Mouse (Mus musculus): ENCODE results near the gene Bbs9.

Bbs9 gene

GRCm38 (mm10) chr9:22916808-22917207 is 441.3 kb downstream of the Bbs9 start:
- no peak for DNase-seq

DNA sequence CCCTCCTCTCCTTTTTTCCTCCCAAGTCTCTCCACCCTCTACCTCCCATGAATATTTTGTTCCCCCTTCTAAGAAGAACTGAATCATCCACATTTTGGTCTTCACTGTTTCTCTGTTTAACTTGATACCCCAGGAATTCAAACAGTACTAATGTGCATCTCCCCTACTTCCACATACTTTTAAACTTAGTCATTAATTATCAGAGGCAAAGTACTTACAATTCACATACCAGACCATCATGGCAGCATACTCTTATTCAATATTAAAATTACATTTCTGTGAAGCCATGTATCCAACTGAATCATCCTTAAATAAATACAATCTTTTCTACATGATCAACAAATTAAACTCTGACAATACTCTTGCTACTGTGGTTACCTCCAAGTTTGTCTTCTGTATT is 460.1 kb downstream of the Bbs9 start:
- DNase-seq = no peak

Measured in lung, postnatal 36 days (tissue).